Mouse (Mus musculus) lung, postnatal 0 days (tissue): ENCODE measurements around the gene Pga5. TPM values are rescaled to one million over a fixed set of nuclear protein-coding genes. Genes with fewer than 3 reads are reported as not detected.

ENCODE experiments used
- ATAC-seq: fragments of 200-750 bp; cut with Nextera tagmentation; 2 replicates; pipeline ENCODE4 v1.8.0; 2017; ENCODE audit warnings: moderate library complexity
- DNase-seq: peaks from one replicate; pipeline ENCODE4 v3.0.0-alpha.2; 2016; ENCODE audit warnings: low spot score
- H3K27ac ChIP-seq: fragments of 300-500 bp; sonication (generic); 2 replicates; pipeline ENCODE4 v1.5.1; 2014; ENCODE audit warnings: antibody characterized with exemption, mild to moderate bottlenecking, low read length, mixed read lengths
- H3K27me3 ChIP-seq: fragments of 300-500 bp; sonication (generic); replicated peaks from 2 replicates; pipeline ENCODE4 v1.6.1; 2014; ENCODE audit warnings: low read length, mixed read lengths; ENCODE audit not compliant: insufficient read depth
- H3K36me3 ChIP-seq: fragments of 300-500 bp; sonication (generic); 2 replicates; pipeline ENCODE4 v1.6.1; 2014; ENCODE audit warnings: low read length, mixed read lengths; ENCODE audit not compliant: insufficient read depth
- H3K4me1 ChIP-seq: fragments of 300-500 bp; sonication (generic); 2 replicates; pipeline ENCODE4 v1.6.1; 2014; ENCODE audit warnings: antibody characterized with exemption, low read depth, low read length, mixed read lengths; ENCODE audit not compliant: insufficient read depth
- H3K4me2 ChIP-seq: fragments of 300-500 bp; sonication (generic); replicated peaks from 2 replicates; pipeline ENCODE4 v1.6.1; 2014; ENCODE audit warnings: low read depth, mild to moderate bottlenecking, low read length, moderate library complexity, mixed read lengths
- H3K4me3 ChIP-seq: fragments of 300-500 bp; sonication (generic); 2 replicates; pipeline ENCODE4 v1.5.1; 2014; ENCODE audit warnings: low read depth, low read length
- H3K9ac ChIP-seq: fragments of 300-500 bp; sonication (generic); replicated peaks from 2 replicates; pipeline ENCODE4 v1.6.1; 2014; ENCODE audit warnings: low read depth, mild to moderate bottlenecking
- H3K9me3 ChIP-seq: fragments of 300-500 bp; sonication (generic); 2 replicates; pipeline ENCODE4 v1.6.1; 2016; ENCODE audit warnings: low read length, mixed read lengths
- CTCF ChIP-seq: IDR thresholded peaks from 2 replicates; pipeline ENCODE4 v1.5.1; 2016; ENCODE audit warnings: antibody characterized with exemption, mild to moderate bottlenecking
- EP300 ChIP-seq: IDR thresholded peaks from 2 replicates; pipeline ENCODE4 v1.6.1; 2016; ENCODE audit warnings: antibody characterized with exemption, mild to moderate bottlenecking, control low read depth
- WGBS: fragments of 180-500 bp; shearing (Covaris S2); extraction: QIAGEN DNeasy Blood & Tissue Kit; methylation state at CpG from one replicate; pipeline ENCODE4 v1.1.7; 2014; 5-methylcytosine and 5-hydroxymethylcytosine counted together
- polyA plus RNA-seq: library from polyadenylated mRNA; unstranded; fragments of >200 nt; fragmentation: Nextera tagmentation; extraction: Ambion mirVana; gene quantifications from 2 replicates; pipeline ENCODE4 v1.2.1, GENCODE M21; 2015

Gene Pga5
- polyA plus RNA-seq, 1 experiment from 2014 or later, result not detected

- Histone ChIP-seq H3K9me3 (no peaks in the 10 kb centered on the region), H3K4me1 (no peaks in the 10 kb centered on the region), H3K4me2 (no peak overlapping the region), H3K36me3 (peaks cover 25% of the 10 kb centered on the region), H3K27me3 (no peaks in the 10 kb centered on the region), H3K4me3 (no peak overlapping the region), H3K27ac (no peak overlapping the region), H3K9ac (no peak overlapping the region)
- 74% methylated on average over 1 of the region's 1 CpGs for WGBS
- TF ChIP-seq EP300 (no peak), CTCF (no peak)
- ATAC-seq (no peak), DNase-seq (no peak)
Observed at GRCm38 (mm10) chr19:10707881-10708280, 30.0 kb upstream of the Pga5 start.

- TF ChIP-seq CTCF, result no peak
- no peak for TF ChIP-seq EP300
Observed at GRCm38 (mm10) chr19:10707087-10707875, 29.4 kb upstream of the Pga5 start.

GRCm38 (mm10) chr19:10703470-10703869 lies 25.6 kb upstream of the Pga5 start:
- 73% methylated on average over 8 of the region's 8 CpGs for WGBS
- Histone ChIP-seq H3K4me3 (no peak overlapping the region), H3K27ac (no peak overlapping the region), H3K9ac (no peak overlapping the region), H3K27me3 (no peaks in the 10 kb centered on the region), H3K4me1 (peaks cover 20% of the 10 kb centered on the region; the same call in 1 of the 2 replicates), H3K4me2 (no peak overlapping the region), H3K36me3 (no peaks in the 10 kb centered on the region), H3K9me3 (no peaks in the 10 kb centered on the region)
- ATAC-seq (no peak), DNase-seq (no peak)
- TF ChIP-seq CTCF (no peak), EP300 (no peak)

More at GRCm38 (mm10) chr19:10707087-10707875, 29.4 kb upstream of the Pga5 start:
- Histone ChIP-seq H3K9ac (no peak overlapping the region), H3K4me2 (no peak overlapping the region), H3K4me1 (no peaks in the 10 kb centered on the region), H3K36me3 (peaks cover 19% of the 10 kb centered on the region), H3K27me3 (no peaks in the 10 kb centered on the region), H3K9me3 (no peaks in the 10 kb centered on the region), H3K4me3 (no peak overlapping the region), H3K27ac (no peak overlapping the region)
- WGBS, result 80% methylated on average over 13 of the region's 13 CpGs
- DNase-seq (no peak), ATAC-seq (no peak)

GRCm38 (mm10) chr19:10702125-10702524 lies 24.3 kb upstream of the Pga5 start:
- Histone ChIP-seq H3K9ac (no peak overlapping the region), H3K27ac (no peak overlapping the region), H3K9me3 (no peaks in the 10 kb centered on the region), H3K36me3 (no peaks in the 10 kb centered on the region), H3K4me1 (peaks cover 32% of the 10 kb centered on the region; the same call in 1 of the 2 replicates), H3K4me2 (no peak overlapping the region), H3K27me3 (no peaks in the 10 kb centered on the region), H3K4me3 (no peak overlapping the region)
- ATAC-seq, result no peak
- 80% methylated on average over 8 of the region's 8 CpGs for WGBS
- TF ChIP-seq CTCF, result no peak
- TF ChIP-seq EP300, result no peak
- DNase-seq, result no peak

GRCm38 (mm10) chr19:10701013-10701726 lies 23.3 kb upstream of the Pga5 start:
- DNase-seq (no peak), ATAC-seq (no peak)
- WGBS, result 78% methylated on average over 6 of the region's 6 CpGs
- no peak overlapping the region for H3K27ac ChIP-seq
- H3K36me3 ChIP-seq, result no peaks in the 10 kb centered on the region
- peaks cover 33% of the 10 kb centered on the region; the same call in 1 of the 2 replicates for H3K4me1 ChIP-seq
- H3K4me2 ChIP-seq, result no peak overlapping the region
- H3K4me3 ChIP-seq, result no peak overlapping the region
- no peaks in the 10 kb centered on the region for H3K27me3 ChIP-seq
- no peaks in the 10 kb centered on the region for H3K9me3 ChIP-seq
- no peak for TF ChIP-seq EP300
- TF ChIP-seq CTCF, result no peak
- H3K9ac ChIP-seq, result no peak overlapping the region

- peak; percentile 33 for ATAC-seq
- DNase-seq, result peak; percentile 63
- Histone ChIP-seq H3K4me1 (peaks cover 33% of the 10 kb centered on the region; the same call in 1 of the 2 replicates), H3K36me3 (no peaks in the 10 kb centered on the region), H3K9me3 (no peaks in the 10 kb centered on the region), H3K9ac (no peak overlapping the region), H3K27me3 (no peaks in the 10 kb centered on the region), H3K4me3 (no peak overlapping the region), H3K27ac (peak overlapping the region; percentile 22), H3K4me2 (no peak overlapping the region)
- TF ChIP-seq EP300 (no peak), CTCF (no peak)
- WGBS, result 29% methylated on average over 9 of the region's 9 CpGs
Observed at GRCm38 (mm10) chr19:10699851-10700250, 22.0 kb upstream of the Pga5 start.
